ENCODE assay signal across 17 mouse cellular contexts in genomic region chr5:51041541-51042217, GRCm38 (mm10).
DNase-seq lines count a peak whose midpoint lies in the region; ATAC-seq and TF ChIP-seq lines count a peak whose summit lies in the region.
"Had no signal": no experiment of that assay in that cellular context is flagged by ENCODE, and none has a peak within 500 bp of the region (broad histone marks: within the 10 kb centered on the region; RNA-seq: fewer than 3 reads in every experiment).

No protein-coding gene starts in this region.

- no peak overlapping the region for H3K9ac ChIP-seq in stomach, embryonic 15.5 days
- no peak overlapping the region for H3K9ac ChIP-seq in forebrain, postnatal 0 days
- H3K9ac ChIP-seq: embryonic facial prominence, embryonic 15.5 days; hindbrain, embryonic 13.5 days; liver, embryonic 13.5 days; midbrain, embryonic 13.5 days; neural tube, embryonic 13.5 days had no signal

- H3K27me3 ChIP-seq in stomach, embryonic 15.5 days (replicated peaks), result no peaks in the 10 kb centered on the region
- no peaks in the 10 kb centered on the region for H3K27me3 ChIP-seq in forebrain, postnatal 0 days (ENCODE audit: insufficient read depth, low read length)
- H3K27me3 ChIP-seq: embryonic facial prominence, embryonic 15.5 days; hindbrain, embryonic 13.5 days; liver, embryonic 13.5 days; midbrain, embryonic 13.5 days; neural tube, embryonic 13.5 days had no signal

- H3K4me1 ChIP-seq in stomach, embryonic 15.5 days, result no peaks in the 10 kb centered on the region
- no peaks in the 10 kb centered on the region for H3K4me1 ChIP-seq in forebrain, postnatal 0 days (ENCODE audit: insufficient read depth)
- H3K4me1 ChIP-seq: embryonic facial prominence, embryonic 15.5 days; hindbrain, embryonic 13.5 days; liver, embryonic 13.5 days; midbrain, embryonic 13.5 days; neural tube, embryonic 13.5 days had no signal

- 74% methylated on average over 6 of the region's 6 CpGs for WGBS in stomach, embryonic 15.5 days
- WGBS in forebrain, postnatal 0 days, result 90% methylated on average over 6 of the region's 6 CpGs

- H3K36me3 ChIP-seq in stomach, embryonic 15.5 days, result no peaks in the 10 kb centered on the region
- no peaks in the 10 kb centered on the region for H3K36me3 ChIP-seq in forebrain, postnatal 0 days (ENCODE audit: insufficient read depth)
- H3K36me3 ChIP-seq: embryonic facial prominence, embryonic 15.5 days; heart, embryonic 10.5 days; hindbrain, embryonic 13.5 days; liver, embryonic 13.5 days; midbrain, embryonic 13.5 days; neural tube, embryonic 13.5 days had no signal

- no peaks in the 10 kb centered on the region for H3K9me3 ChIP-seq in stomach, embryonic 15.5 days
- no peaks in the 10 kb centered on the region for H3K9me3 ChIP-seq in forebrain, postnatal 0 days (ENCODE audit: low read length)
- H3K9me3 ChIP-seq: embryonic facial prominence, embryonic 15.5 days; heart, embryonic 10.5 days; hindbrain, embryonic 13.5 days; liver, embryonic 13.5 days; midbrain, embryonic 13.5 days; neural tube, embryonic 13.5 days had no signal

- H3K27ac ChIP-seq in stomach, embryonic 15.5 days, result no peak overlapping the region
- H3K27ac ChIP-seq in forebrain, postnatal 0 days (ENCODE audit: low read depth, low read length), result no peak overlapping the region
- H3K27ac ChIP-seq: embryonic facial prominence, embryonic 15.5 days; heart, embryonic 10.5 days; hindbrain, embryonic 13.5 days; liver, embryonic 13.5 days; midbrain, embryonic 13.5 days; neural tube, embryonic 13.5 days had no signal

- DNase-seq in adrenal gland, adult 2 months, result peak; percentile 19
- DNase-seq in adrenal gland, postnatal 4 days (ENCODE audit: low spot score in 2 of 2), result no peak
- DNase-seq in NIH3T3 (ENCODE audit: low read depth), result peak; percentile 63
- DNase-seq in gastrocnemius, postnatal 25 days, result peak; percentile 46
- no peak for DNase-seq in embryo, embryonic 10 days (ENCODE audit: low spot score)
- DNase-seq in forebrain, postnatal 0 days, result no peak
- DNase-seq in layer of hippocampus, postnatal 36 days, result no peak
- DNase-seq: cerebellum, postnatal 25 days; liver, embryonic 13.5 days; right cerebral cortex, adult 18-20 months; thymus, postnatal 25 days had no signal

- no peak for TF ChIP-seq CTCF in forebrain, postnatal 0 days (IDR thresholded peaks at IDR 0.05; ENCODE audit: low read depth)

- no peak overlapping the region for H3K4me2 ChIP-seq in stomach, embryonic 15.5 days
- no peak overlapping the region for H3K4me2 ChIP-seq in forebrain, postnatal 0 days (ENCODE audit: low read depth)
- H3K4me2 ChIP-seq: embryonic facial prominence, embryonic 15.5 days; hindbrain, embryonic 13.5 days; liver, embryonic 13.5 days; midbrain, embryonic 13.5 days; neural tube, embryonic 13.5 days had no signal

- 0 out of 2 replicates have a peak, but pooled peaks have one; percentile 53 for ATAC-seq in stomach, embryonic 15.5 days (ENCODE audit: insufficient read depth, low FRiP score, low read depth)
- ATAC-seq in forebrain, postnatal 0 days, result no peak
- ATAC-seq: midbrain, embryonic 13.5 days had no signal

- H3K4me3 ChIP-seq in stomach, embryonic 15.5 days (replicated peaks), result no peak overlapping the region
- H3K4me3 ChIP-seq in forebrain, postnatal 0 days (ENCODE audit: low read depth, low read length), result no peak overlapping the region
- H3K4me3 ChIP-seq: embryonic facial prominence, embryonic 15.5 days; heart, embryonic 10.5 days; hindbrain, embryonic 13.5 days; liver, embryonic 13.5 days; midbrain, embryonic 13.5 days; neural tube, embryonic 13.5 days had no signal

Comparison
In these comparisons a context has a peak if more than half of its experiments do, and no peak if none do; other contexts are left out.
1. DNase-seq: peak in adrenal gland, adult 2 months (single experiment), NIH3T3 (single experiment) and gastrocnemius, postnatal 25 days (single experiment); none in adrenal gland, postnatal 4 days (0 of 2), embryo, embryonic 10 days (single experiment), forebrain, postnatal 0 days (single experiment) and layer of hippocampus, postnatal 36 days (0 of 2).